Mouse (Mus musculus): ENCODE results near the gene Slc19a3. TPM values are rescaled to one million over a fixed set of nuclear protein-coding genes. Genes with fewer than 3 reads are reported as not detected.

The Slc19a3 gene
- polyA plus RNA-seq, 1 experiment from 2014 or later = 2.3 TPM

DNA sequence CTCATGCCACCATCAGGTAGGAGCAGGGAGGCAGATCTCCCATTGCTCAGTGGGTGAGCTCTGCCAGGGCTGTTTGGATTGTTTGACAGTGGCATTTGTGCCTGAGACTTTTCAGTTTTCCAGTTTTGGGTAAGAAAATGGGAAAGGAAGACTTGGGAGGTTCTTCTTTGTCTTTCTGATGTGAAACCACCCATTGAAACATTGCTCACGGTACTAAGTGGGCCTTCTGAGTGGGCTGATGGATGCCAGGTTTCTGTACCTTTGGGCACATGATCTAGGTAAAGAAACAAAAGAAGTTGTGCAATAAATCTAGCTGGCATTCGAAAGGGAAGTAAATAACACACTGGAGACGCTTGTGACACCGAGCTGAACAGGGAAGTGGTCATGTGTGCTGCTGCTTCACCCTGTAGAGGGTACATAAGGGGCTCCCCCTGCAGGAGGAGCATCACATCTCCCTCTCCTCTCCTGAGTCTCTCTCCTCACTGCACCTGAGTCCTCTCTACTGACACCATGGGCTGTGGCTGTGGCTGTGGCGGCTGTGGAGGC is 6.7 kb upstream of the Slc19a3 start, which contains the start of gene Gm47969:
Gm47969 (plus strand) TSS at position 51 of the 546 bp plus-strand sequence.
- H3K4me3 ChIP-seq = no peak within 1 kb of the TSS
- H3K4me1 ChIP-seq (replicated peaks) = no peaks in the 10 kb centered on the region
- no peaks in the 10 kb centered on the region for H3K36me3 ChIP-seq
- no peak within 1 kb of the TSS for H3K4me2 ChIP-seq
- no peaks in the 10 kb centered on the region for H3K9me3 ChIP-seq (replicated peaks)
- no peak within 1 kb of the TSS for H3K27ac ChIP-seq (ENCODE audit: poor library complexity, severe bottlenecking)
- no peak within 1 kb of the TSS for H3K9ac ChIP-seq
- ATAC-seq (ENCODE audit: insufficient number of reproducible peaks, low FRiP score) = no peak
- peaks cover 8% of the 10 kb centered on the region; the same call in 1 of the 2 replicates for H3K27me3 ChIP-seq (replicated peaks)
- WGBS = 78% methylated on average over 5 of the region's 5 CpGs

- no peak for ATAC-seq (ENCODE audit: insufficient number of reproducible peaks, low FRiP score)
- no peak within 1 kb of the TSS for H3K4me2 ChIP-seq
- no peak within 1 kb of the TSS for H3K27ac ChIP-seq (ENCODE audit: poor library complexity, severe bottlenecking)
- peaks cover 8% of the 10 kb centered on the region; the same call in 1 of the 2 replicates for H3K27me3 ChIP-seq (replicated peaks)
- no peak within 1 kb of the TSS for H3K4me3 ChIP-seq
- WGBS = 88% methylated on average over 2 of the region's 2 CpGs
- no peaks in the 10 kb centered on the region for H3K4me1 ChIP-seq (replicated peaks)
- no peaks in the 10 kb centered on the region for H3K36me3 ChIP-seq
- no peak within 1 kb of the TSS for H3K9ac ChIP-seq
- no peaks in the 10 kb centered on the region for H3K9me3 ChIP-seq (replicated peaks)
These were observed 4.1 kb upstream of the Slc19a3 start, which contains the start of gene Krtap28-10 for GRCm38 (mm10) chr1:83042380-83042779. Krtap28-10 (minus strand) TSS chr1:83042480.

- Histone ChIP-seq H3K4me3 (no peak overlapping the region), H3K27ac (ENCODE audit: poor library complexity, severe bottlenecking) (no peak overlapping the region), H3K27me3 (replicated peaks) (peaks cover 5% of the 10 kb centered on the region; the same call in 1 of the 2 replicates), H3K36me3 (no peaks in the 10 kb centered on the region), H3K4me1 (replicated peaks) (no peaks in the 10 kb centered on the region), H3K9me3 (replicated peaks) (no peaks in the 10 kb centered on the region), H3K9ac (no peak overlapping the region), H3K4me2 (no peak overlapping the region)
- 72% methylated on average over 4 of the region's 4 CpGs for WGBS
- ATAC-seq (ENCODE audit: insufficient number of reproducible peaks, low FRiP score) = no peak
These were observed 832 bp upstream of the Slc19a3 start for GRCm38 (mm10) chr1:83039080-83039479.

DNA sequence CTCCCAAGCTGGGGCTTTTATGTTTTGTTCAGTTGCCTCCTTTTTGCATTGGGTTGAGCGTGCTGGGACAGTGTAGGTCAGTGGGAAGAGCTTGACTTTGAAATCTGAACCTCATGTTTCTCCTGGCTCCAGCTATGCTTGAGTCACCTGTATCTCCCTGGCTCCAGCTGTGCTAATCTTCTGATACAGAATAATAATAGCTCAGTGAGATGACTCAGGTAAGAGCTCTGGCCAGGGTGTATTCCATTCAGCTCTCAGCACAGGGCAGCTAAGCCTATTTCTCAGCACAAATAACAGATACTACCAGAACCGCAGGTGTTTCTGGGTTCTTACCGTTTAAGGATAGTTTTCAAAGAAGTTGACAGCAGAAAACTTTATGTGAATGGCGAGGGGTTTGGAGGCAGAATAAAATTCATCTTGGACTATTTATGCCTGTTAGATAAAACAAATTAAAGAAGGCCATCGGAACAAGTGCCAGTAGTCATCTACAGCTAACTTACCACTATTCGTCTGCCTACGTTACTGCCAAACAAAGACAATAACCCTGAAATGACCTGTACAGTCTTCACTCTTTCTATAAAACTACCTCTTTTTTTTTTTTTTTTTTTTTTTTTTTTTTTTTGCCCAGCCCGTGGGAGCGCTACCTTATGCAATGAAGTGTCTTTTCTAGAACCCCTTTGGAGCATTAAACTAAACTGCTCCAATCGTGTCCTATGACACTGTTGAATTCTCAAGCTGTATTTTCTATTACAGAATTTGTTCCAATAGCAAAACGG is 1.2 kb downstream of the Slc19a3 start:
- 72% methylated on average over 11 of the region's 11 CpGs for WGBS
- peaks cover 3% of the 10 kb centered on the region; the same call in 1 of the 2 replicates for H3K27me3 ChIP-seq (replicated peaks)
- no peak overlapping the region for H3K4me2 ChIP-seq
- H3K9ac ChIP-seq = no peak overlapping the region
- H3K9me3 ChIP-seq (replicated peaks) = no peaks in the 10 kb centered on the region
- H3K4me1 ChIP-seq (replicated peaks) = no peaks in the 10 kb centered on the region
- no peak overlapping the region for H3K27ac ChIP-seq (ENCODE audit: poor library complexity, severe bottlenecking)
- no peak overlapping the region for H3K4me3 ChIP-seq
- ATAC-seq (ENCODE audit: insufficient number of reproducible peaks, low FRiP score) = no peak
- no peaks in the 10 kb centered on the region for H3K36me3 ChIP-seq

DNA sequence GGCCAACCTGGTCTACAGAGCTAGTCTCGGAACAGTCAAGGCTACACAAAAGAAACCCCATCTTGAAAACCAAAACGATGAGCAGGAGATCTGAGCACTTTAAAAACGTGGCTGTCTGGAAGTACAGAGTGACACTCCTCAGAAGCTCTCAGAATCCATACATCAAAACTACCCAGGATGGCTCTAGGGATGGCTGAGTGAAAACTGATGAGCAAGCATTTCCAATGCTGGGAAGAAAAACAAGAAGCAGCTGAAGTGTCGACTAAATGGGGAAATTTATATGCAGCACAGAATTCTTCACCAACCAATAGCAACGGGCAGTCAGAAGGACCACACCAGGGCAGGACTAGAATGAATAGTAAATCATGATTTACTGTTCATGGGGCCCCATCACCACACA is 3.7 kb downstream of the Slc19a3 start:
- no peaks in the 10 kb centered on the region for H3K36me3 ChIP-seq
- no peak overlapping the region for H3K9ac ChIP-seq
- H3K9me3 ChIP-seq (replicated peaks) = no peaks in the 10 kb centered on the region
- H3K4me3 ChIP-seq = no peak overlapping the region
- ATAC-seq (ENCODE audit: insufficient number of reproducible peaks, low FRiP score) = no peak
- H3K27me3 ChIP-seq (replicated peaks) = no peaks in the 10 kb centered on the region
- WGBS = 65% methylated on average over 5 of the region's 5 CpGs
- no peaks in the 10 kb centered on the region for H3K4me1 ChIP-seq (replicated peaks)
- no peak overlapping the region for H3K4me2 ChIP-seq
- no peak overlapping the region for H3K27ac ChIP-seq (ENCODE audit: poor library complexity, severe bottlenecking)

DNA sequence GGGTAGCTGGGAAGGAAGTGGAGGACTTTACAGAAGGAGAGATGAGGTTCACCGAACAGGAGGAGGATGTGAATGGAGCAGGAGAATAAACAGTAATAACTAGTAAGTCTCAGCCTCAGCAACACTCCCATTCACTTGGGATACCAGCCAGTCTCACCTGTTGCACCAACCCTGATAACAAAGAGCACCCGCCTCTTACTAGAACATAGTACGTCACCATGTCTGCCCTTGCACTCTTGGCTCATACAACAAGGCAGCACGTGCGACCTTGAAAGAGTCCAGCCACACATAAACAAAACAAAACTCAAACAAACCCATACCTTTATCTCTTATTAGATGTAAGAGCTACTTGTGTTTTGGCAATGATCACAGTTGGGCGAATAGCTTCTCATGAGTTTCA is 5.7 kb downstream of the Slc19a3 start:
- no peak for ATAC-seq (ENCODE audit: insufficient number of reproducible peaks, low FRiP score)
- H3K36me3 ChIP-seq = no peaks in the 10 kb centered on the region
- H3K27ac ChIP-seq (ENCODE audit: poor library complexity, severe bottlenecking) = no peak overlapping the region
- no peak overlapping the region for H3K4me3 ChIP-seq
- no peaks in the 10 kb centered on the region for H3K4me1 ChIP-seq (replicated peaks)
- no peak overlapping the region for H3K4me2 ChIP-seq
- H3K9me3 ChIP-seq (replicated peaks) = no peaks in the 10 kb centered on the region
- H3K9ac ChIP-seq = no peak overlapping the region
- WGBS = 81% methylated on average over 6 of the region's 6 CpGs
- no peaks in the 10 kb centered on the region for H3K27me3 ChIP-seq (replicated peaks)

DNA sequence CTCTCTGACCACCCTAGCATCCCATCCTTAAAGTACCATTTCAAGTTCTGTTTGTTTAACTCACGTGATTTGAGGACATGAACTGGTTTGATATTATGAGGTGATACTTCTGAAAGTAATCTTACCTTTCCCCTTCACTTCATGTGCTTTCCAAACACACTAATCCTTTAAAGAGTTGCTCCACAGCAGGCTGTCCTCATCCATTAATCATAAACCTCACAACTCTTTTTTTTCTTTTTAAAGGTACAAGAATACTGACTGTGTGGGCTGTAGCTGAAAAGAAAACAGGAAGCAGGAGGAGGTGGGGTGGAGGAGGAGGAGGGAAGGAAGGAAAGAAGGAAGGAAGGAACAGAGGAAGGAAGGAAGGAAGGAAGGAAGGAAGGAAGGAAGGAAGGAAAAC is 6.3 kb downstream of the Slc19a3 start:
- no peak overlapping the region for H3K27ac ChIP-seq (ENCODE audit: poor library complexity, severe bottlenecking)
- H3K4me1 ChIP-seq (replicated peaks) = no peaks in the 10 kb centered on the region
- H3K9ac ChIP-seq = no peak overlapping the region
- WGBS = 57% methylated on average over 1 of the region's 1 CpGs
- H3K27me3 ChIP-seq (replicated peaks) = no peaks in the 10 kb centered on the region
- H3K4me2 ChIP-seq = no peak overlapping the region
- H3K36me3 ChIP-seq = no peaks in the 10 kb centered on the region
- ATAC-seq (ENCODE audit: insufficient number of reproducible peaks, low FRiP score) = no peak
- no peak overlapping the region for H3K4me3 ChIP-seq
- no peaks in the 10 kb centered on the region for H3K9me3 ChIP-seq (replicated peaks)

- ATAC-seq (ENCODE audit: insufficient number of reproducible peaks, low FRiP score) = no peak
- H3K4me2 ChIP-seq = no peak overlapping the region
- 0 out of 2 replicates have a peak, but pooled peaks cover 3% of the 10 kb centered on the region for H3K4me1 ChIP-seq (replicated peaks)
- 66% methylated on average over 1 of the region's 1 CpGs for WGBS
- no peaks in the 10 kb centered on the region for H3K27me3 ChIP-seq (replicated peaks)
- no peaks in the 10 kb centered on the region for H3K9me3 ChIP-seq (replicated peaks)
- H3K4me3 ChIP-seq = no peak overlapping the region
- H3K9ac ChIP-seq = no peak overlapping the region
- peaks cover 3% of the 10 kb centered on the region; the same call in 1 of the 2 replicates for H3K36me3 ChIP-seq
- H3K27ac ChIP-seq (ENCODE audit: poor library complexity, severe bottlenecking) = no peak overlapping the region
These were observed 21.7 kb downstream of the Slc19a3 start for GRCm38 (mm10) chr1:83016556-83016955.

DNA sequence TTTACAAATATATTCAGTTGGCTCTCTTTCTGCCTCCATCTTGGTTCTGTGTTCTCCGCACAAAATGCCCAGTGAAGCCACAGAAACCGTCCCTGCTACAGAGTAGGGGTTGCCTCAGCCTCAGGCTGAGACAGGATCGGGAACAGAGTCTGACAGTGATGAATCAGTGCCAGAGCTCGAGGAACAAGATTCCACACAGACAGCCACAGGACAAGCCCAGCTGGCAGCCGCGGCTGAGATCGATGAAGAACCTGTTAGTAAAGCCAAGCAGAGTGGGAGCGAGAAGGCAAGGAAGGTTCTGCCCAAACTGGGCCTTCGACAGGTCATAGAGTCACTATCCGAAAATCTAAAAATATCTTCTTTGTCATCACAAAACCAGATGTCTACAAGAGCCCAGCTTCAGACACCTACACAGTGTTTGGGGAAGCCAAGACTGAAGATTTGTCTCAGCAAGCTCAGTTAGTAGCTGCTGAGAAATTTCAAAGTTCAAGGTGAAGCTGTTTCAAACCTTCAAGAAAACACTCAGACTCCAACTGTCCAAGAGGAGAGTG is 22.8 kb downstream of the Slc19a3 start:
- Histone ChIP-seq H3K36me3 (peaks cover 3% of the 10 kb centered on the region; the same call in 1 of the 2 replicates), H3K27ac (ENCODE audit: poor library complexity, severe bottlenecking) (no peak overlapping the region), H3K4me1 (replicated peaks) (no peaks in the 10 kb centered on the region), H3K4me2 (no peak overlapping the region), H3K4me3 (no peak overlapping the region), H3K9me3 (replicated peaks) (no peaks in the 10 kb centered on the region), H3K9ac (no peak overlapping the region), H3K27me3 (replicated peaks) (no peaks in the 10 kb centered on the region)
- ATAC-seq (ENCODE audit: insufficient number of reproducible peaks, low FRiP score) = no peak
- 68% methylated on average over 10 of the region's 10 CpGs for WGBS

DNA sequence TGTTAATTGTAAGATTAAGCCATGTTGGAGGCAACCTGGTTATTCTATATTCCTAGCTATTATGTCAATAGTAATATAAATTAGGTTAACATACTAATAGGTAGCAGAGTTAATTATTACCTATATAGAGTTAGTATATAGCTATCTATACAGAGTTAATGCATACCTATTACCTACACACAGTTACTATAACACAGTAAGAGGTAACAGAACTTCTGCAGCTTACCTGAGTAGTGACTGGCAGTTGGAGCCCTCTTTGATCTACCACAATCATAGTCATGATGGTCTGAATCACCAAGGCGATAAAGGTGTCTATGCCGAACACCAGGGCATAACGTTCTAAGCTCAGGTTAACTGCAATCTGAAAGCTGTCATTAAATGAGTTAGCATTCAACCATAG is 23.8 kb downstream of the Slc19a3 start:
- H3K9me3 ChIP-seq (replicated peaks) = no peaks in the 10 kb centered on the region
- no peak overlapping the region for H3K4me2 ChIP-seq
- no peak for ATAC-seq (ENCODE audit: insufficient number of reproducible peaks, low FRiP score)
- 75% methylated on average over 3 of the region's 3 CpGs for WGBS
- no peak overlapping the region for H3K9ac ChIP-seq
- H3K27me3 ChIP-seq (replicated peaks) = no peaks in the 10 kb centered on the region
- H3K4me1 ChIP-seq (replicated peaks) = no peaks in the 10 kb centered on the region
- peaks cover 3% of the 10 kb centered on the region; the same call in 1 of the 2 replicates for H3K36me3 ChIP-seq
- H3K4me3 ChIP-seq = no peak overlapping the region
- H3K27ac ChIP-seq (ENCODE audit: poor library complexity, severe bottlenecking) = no peak overlapping the region

DNA sequence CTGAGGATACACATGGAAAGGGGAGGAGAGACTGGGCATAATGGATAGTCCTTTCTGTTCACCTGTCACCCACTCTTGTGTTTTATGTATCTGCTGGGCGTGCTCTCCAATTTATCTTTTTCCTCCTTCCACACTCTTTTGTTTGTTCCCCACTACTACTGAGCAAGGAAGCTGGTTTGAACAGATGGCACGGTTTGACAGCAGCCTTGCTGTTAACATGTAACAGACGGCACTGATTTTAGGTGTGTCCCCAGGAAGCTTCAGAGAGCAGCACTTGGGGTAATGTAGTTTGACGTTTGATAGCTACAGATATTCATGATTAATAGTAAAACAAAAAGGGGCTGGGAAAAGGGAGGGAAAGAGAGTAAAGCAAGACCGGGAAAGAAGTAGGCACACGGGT is 30.8 kb downstream of the Slc19a3 start:
- H3K27ac ChIP-seq (ENCODE audit: poor library complexity, severe bottlenecking) = no peak overlapping the region
- H3K27me3 ChIP-seq (replicated peaks) = no peaks in the 10 kb centered on the region
- H3K36me3 ChIP-seq = no peaks in the 10 kb centered on the region
- no peak overlapping the region for H3K9ac ChIP-seq
- whole genome bisulfite sequencing = 70% methylated on average over 6 of the region's 6 CpGs
- H3K4me2 ChIP-seq = no peak overlapping the region
- peaks cover 20% of the 10 kb centered on the region for H3K4me1 ChIP-seq (replicated peaks)
- no peaks in the 10 kb centered on the region for H3K9me3 ChIP-seq (replicated peaks)
- ATAC-seq (ENCODE audit: insufficient number of reproducible peaks, low FRiP score) = no peak
- no peak overlapping the region for H3K4me3 ChIP-seq
